Mouse (Mus musculus) heart, postnatal 0 days (tissue): ENCODE data around the gene Myo15b. TPM values are rescaled to one million over a fixed set of nuclear protein-coding genes. Genes with fewer than 3 reads are reported as not detected.
A peak's percentile ranks its signal among the peaks of the same experiment; 100 is the strongest.

ENCODE experiments used
- ATAC-seq: fragments of 200-750 bp; cut with Nextera tagmentation; 2 replicates; pipeline ENCODE4 v1.8.0; 2017; ENCODE audit warnings: low read depth, moderate number of reproducible peaks, moderate library complexity; ENCODE audit not compliant: insufficient read depth
- DNase-seq: peaks from one replicate; pipeline ENCODE4 v3.0.0-alpha.2; 2016; ENCODE audit warnings: low spot score
- H3K27ac ChIP-seq: fragments of 300-500 bp; sonication (generic); 2 replicates; pipeline ENCODE4 v1.5.1; 2014; ENCODE audit warnings: low read depth, mild to moderate bottlenecking
- H3K27me3 ChIP-seq: fragments of 300-500 bp; sonication (generic); 2 replicates; pipeline ENCODE4 v1.6.1; 2014; ENCODE audit warnings: low read length, mixed read lengths; ENCODE audit not compliant: control insufficient read depth, insufficient read depth
- H3K36me3 ChIP-seq: fragments of 300-500 bp; sonication (generic); replicated peaks from 2 replicates; pipeline ENCODE4 v1.6.1; 2014; ENCODE audit warnings: low read length, mixed read lengths; ENCODE audit not compliant: control insufficient read depth, insufficient read depth
- H3K4me1 ChIP-seq: fragments of 300-500 bp; sonication (generic); 2 replicates; pipeline ENCODE4 v1.6.1; 2014; ENCODE audit warnings: antibody characterized with exemption; ENCODE audit not compliant: control insufficient read depth, insufficient read depth
- H3K4me2 ChIP-seq: fragments of 300-500 bp; sonication (generic); 2 replicates; pipeline ENCODE4 v1.6.1; 2014; ENCODE audit warnings: low read depth, mild to moderate bottlenecking, low read length, moderate library complexity
- H3K4me3 ChIP-seq: fragments of 300-500 bp; sonication (generic); 2 replicates; pipeline ENCODE4 v1.5.1; 2014; ENCODE audit warnings: low read depth, low read length
- H3K9ac ChIP-seq: fragments of 300-500 bp; sonication (generic); replicated peaks from 2 replicates; pipeline ENCODE4 v1.6.1; 2014; ENCODE audit warnings: low read depth, low read length, mixed read lengths
- H3K9me3 ChIP-seq: fragments of 300-500 bp; sonication (generic); replicated peaks from 2 replicates; pipeline ENCODE4 v1.6.1; 2016; ENCODE audit warnings: low read length; ENCODE audit not compliant: control insufficient read depth
- CTCF ChIP-seq: IDR thresholded peaks from 2 replicates; pipeline ENCODE4 v1.5.1; 2016; ENCODE audit warnings: antibody characterized with exemption, control low read depth, low read depth
- EP300 ChIP-seq: IDR thresholded peaks from 2 replicates; pipeline ENCODE4 v1.6.1; 2016; ENCODE audit warnings: antibody characterized with exemption, low read depth
- WGBS: fragments of 180-500 bp; shearing (Covaris S2); extraction: QIAGEN DNeasy Blood & Tissue Kit; methylation state at CpG from one replicate; pipeline ENCODE4 v1.1.7; 2014; 5-methylcytosine and 5-hydroxymethylcytosine counted together
- polyA plus RNA-seq: library from polyadenylated mRNA; unstranded; fragments of >200 nt; fragmentation: Nextera tagmentation; extraction: Ambion mirVana; gene quantifications from 2 replicates; pipeline ENCODE4 v1.2.1, GENCODE M21; 2015
- total RNA-seq: library from RNA; depleted of rRNA; stranded (reverse); fragments of >200 nt; gene quantifications from 2 replicates; pipeline ENCODE4 v1.2.3, GENCODE M21; 2014; ENCODE audit warnings: low replicate concordance

Myo15b gene
- total and polyA plus RNA-seq, 2 experiments from 2014 or later = 0.04 TPM; not detected in 1

- WGBS = 44% methylated on average over 4 of the region's 4 CpGs
- Histone ChIP-seq H3K4me2 (no peak overlapping the region), H3K36me3 (no peaks in the 10 kb centered on the region), H3K9me3 (no peaks in the 10 kb centered on the region), H3K27ac (no peak overlapping the region), H3K4me1 (peaks cover 51% of the 10 kb centered on the region), H3K4me3 (no peak overlapping the region), H3K27me3 (no peaks in the 10 kb centered on the region), H3K9ac (no peak overlapping the region)
- ATAC-seq (no peak), DNase-seq (no peak)
- no peak for TF ChIP-seq CTCF
Observed at GRCm38 (mm10) chr11:115838895-115839311, 19.3 kb upstream of the Myo15b start.

- WGBS = 60% methylated on average over 3 of the region's 3 CpGs
- peaks cover 51% of the 10 kb centered on the region for H3K4me1 ChIP-seq
- ATAC-seq (no peak), DNase-seq (no peak)
- peak overlapping the region; percentile 30; the same call in 1 of the 2 replicates for H3K27ac ChIP-seq
- no peak overlapping the region for H3K4me3 ChIP-seq
- no peak for TF ChIP-seq EP300
- TF ChIP-seq CTCF = no peak
- H3K4me2 ChIP-seq = no peak overlapping the region
- peak overlapping the region; percentile 21; the same call in 1 of the 2 replicates for H3K9ac ChIP-seq
- no peaks in the 10 kb centered on the region for H3K9me3 ChIP-seq
- no peaks in the 10 kb centered on the region for H3K27me3 ChIP-seq
- no peaks in the 10 kb centered on the region for H3K36me3 ChIP-seq
Observed at GRCm38 (mm10) chr11:115839732-115840131, 18.5 kb upstream of the Myo15b start.

GRCm38 (mm10) chr11:115841044-115841443, 17.2 kb upstream of the Myo15b start:
- ATAC-seq (no peak), DNase-seq (no peak)
- Histone ChIP-seq H3K9ac (no peak overlapping the region), H3K27ac (peak overlapping the region; percentile 93), H3K4me1 (peaks cover 51% of the 10 kb centered on the region), H3K27me3 (no peaks in the 10 kb centered on the region), H3K4me2 (no peak overlapping the region), H3K4me3 (no peak overlapping the region), H3K9me3 (no peaks in the 10 kb centered on the region), H3K36me3 (peaks cover 10% of the 10 kb centered on the region)
- TF ChIP-seq EP300 = no peak
- peak; percentile 25 for TF ChIP-seq CTCF
- 87% methylated on average over 6 of the region's 6 CpGs for WGBS

GRCm38 (mm10) chr11:115841961-115842550, 16.1 kb upstream of the Myo15b start:
- H3K4me3 ChIP-seq = no peak overlapping the region
- H3K4me2 ChIP-seq = no peak overlapping the region
- peaks cover 18% of the 10 kb centered on the region for H3K36me3 ChIP-seq
- WGBS = 10% methylated on average over 6 of the region's 6 CpGs
- H3K9ac ChIP-seq = no peak overlapping the region
- ATAC-seq (peak; percentile 85), DNase-seq (peak; percentile 82)
- TF ChIP-seq CTCF (no peak), EP300 (0 out of 2 replicates have a peak, but pooled peaks have one; percentile 59)
- no peaks in the 10 kb centered on the region for H3K27me3 ChIP-seq
- H3K9me3 ChIP-seq = no peaks in the 10 kb centered on the region
- H3K27ac ChIP-seq = peak overlapping the region; percentile 93
- peaks cover 45% of the 10 kb centered on the region for H3K4me1 ChIP-seq

GRCm38 (mm10) chr11:115843141-115843890, 14.9 kb upstream of the Myo15b start:
- H3K4me1 ChIP-seq = peaks cover 41% of the 10 kb centered on the region
- WGBS = 74% methylated on average over 14 of the region's 14 CpGs
- H3K4me2 ChIP-seq = no peak overlapping the region
- H3K9ac ChIP-seq = no peak overlapping the region
- H3K36me3 ChIP-seq = peaks cover 25% of the 10 kb centered on the region
- ATAC-seq (no peak), DNase-seq (no peak)
- H3K9me3 ChIP-seq = no peaks in the 10 kb centered on the region
- no peak for TF ChIP-seq CTCF
- no peak for TF ChIP-seq EP300
- peak overlapping the region; percentile 93 for H3K27ac ChIP-seq
- H3K27me3 ChIP-seq = no peaks in the 10 kb centered on the region
- H3K4me3 ChIP-seq = no peak overlapping the region
